Mouse (Mus musculus): ENCODE measurements around the gene Ell.

Gene Ell

GRCm38 (mm10) chr8:70539077-70539813, at the start of gene Ell:
TSS of gene Ell (plus strand) at chr8:70539457.
- peak; percentile 99 for DNase-seq (ENCODE audit: extremely low spot score, low spot score)

- DNase-seq (ENCODE audit: extremely low spot score, low spot score), result no peak
These were observed 49.7 kb upstream of the Ell start for GRCm38 (mm10) chr8:70489576-70489975.

DNA sequence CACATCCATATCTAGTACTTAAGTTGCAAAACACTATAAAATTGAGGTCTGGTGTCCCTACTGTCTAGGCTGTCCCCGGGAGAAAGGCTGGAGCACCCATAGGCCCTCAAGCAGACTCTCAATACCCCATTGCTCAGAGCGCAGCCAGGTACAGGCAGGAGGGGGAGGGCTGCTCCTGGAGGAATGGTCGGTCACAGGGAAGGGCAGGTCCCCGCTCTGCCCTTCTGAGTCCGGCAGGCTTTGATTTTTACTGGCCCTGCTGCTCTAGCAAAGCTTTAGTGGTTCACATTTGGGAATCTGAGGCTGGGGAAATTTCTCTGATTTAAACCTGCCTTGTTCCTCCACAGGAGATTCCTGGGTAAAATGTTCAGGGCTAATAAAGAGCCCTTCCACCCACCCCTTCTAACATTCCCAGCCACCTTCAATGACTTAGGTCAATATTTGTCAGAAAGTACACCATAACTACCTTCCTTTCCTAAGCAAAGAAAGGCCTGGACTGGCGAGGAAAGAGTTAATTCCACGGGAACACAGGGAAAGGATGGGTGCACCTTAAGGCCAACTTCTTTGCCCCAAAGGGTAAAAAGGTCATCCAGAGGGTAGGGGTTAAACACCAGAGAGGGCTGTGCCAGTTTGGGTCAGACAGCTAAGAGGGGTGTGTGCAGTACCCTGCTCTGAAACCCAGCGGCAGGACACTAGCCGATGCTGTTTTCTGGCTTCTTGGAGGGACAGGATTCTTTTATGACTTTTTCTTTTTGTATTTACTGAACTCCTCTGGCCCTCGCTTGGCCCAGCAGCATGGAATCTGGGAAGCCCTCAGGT, 49.0 kb upstream of the Ell start:
- DNase-seq (ENCODE audit: extremely low spot score, low spot score), result peak; percentile 38

- DNase-seq (ENCODE audit: extremely low spot score, low spot score), result peak; percentile 59
These were observed 48.3 kb upstream of the Ell start for GRCm38 (mm10) chr8:70490880-70491495.

DNA sequence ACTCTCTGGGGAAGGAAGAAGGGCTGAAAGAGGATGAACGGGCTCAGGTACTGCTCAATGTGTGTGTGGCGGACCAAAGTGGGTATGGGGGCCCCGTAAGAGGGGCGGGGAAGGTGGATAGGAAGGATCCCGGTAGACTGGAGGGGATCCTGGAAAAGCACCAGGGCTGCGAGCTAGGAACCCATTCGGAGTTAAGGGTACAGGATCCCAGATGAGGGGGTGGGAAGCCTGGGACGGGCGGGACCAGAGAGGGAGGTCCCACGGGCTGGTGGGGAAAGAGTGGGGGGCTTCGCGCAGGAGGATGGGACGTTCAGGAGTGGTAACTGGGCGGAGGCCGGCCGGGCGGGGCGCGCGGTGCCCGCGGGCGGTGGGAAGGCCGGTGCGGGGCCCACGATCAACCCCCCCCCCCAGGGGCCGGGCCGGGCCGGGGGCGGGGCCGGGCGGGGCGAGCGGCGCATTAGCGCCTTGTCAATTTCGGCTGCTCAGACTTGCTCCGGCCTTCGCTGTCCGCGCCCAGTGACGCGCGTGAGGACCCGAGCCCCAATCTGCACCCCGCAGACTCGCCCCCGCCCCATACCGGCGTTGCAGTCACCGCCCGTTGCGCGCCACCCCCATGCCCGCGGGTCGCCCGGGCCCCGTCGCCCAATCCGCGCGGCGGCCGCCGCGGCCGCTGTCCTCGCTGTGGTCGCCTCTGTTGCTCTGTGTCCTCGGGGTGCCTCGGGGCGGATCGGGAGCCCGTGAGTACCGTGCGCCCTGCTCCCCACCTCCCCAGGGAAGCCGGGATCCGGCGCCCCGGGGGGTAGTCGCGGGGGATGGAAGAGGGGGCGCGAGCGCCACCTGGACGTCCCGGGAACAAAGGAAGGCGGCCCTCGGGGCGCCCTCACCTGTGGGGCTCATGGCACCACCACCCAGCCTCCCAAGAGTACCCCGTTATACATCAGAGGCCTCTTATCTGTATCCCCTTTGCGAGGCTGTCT, 46.3 kb upstream of the Ell start, which contains the start of gene Crlf1:
Gene Crlf1 (plus strand): TSS at position 495 of the 977 bp plus-strand sequence.
- DNase-seq (ENCODE audit: extremely low spot score, low spot score), result peak; percentile 49

DNA sequence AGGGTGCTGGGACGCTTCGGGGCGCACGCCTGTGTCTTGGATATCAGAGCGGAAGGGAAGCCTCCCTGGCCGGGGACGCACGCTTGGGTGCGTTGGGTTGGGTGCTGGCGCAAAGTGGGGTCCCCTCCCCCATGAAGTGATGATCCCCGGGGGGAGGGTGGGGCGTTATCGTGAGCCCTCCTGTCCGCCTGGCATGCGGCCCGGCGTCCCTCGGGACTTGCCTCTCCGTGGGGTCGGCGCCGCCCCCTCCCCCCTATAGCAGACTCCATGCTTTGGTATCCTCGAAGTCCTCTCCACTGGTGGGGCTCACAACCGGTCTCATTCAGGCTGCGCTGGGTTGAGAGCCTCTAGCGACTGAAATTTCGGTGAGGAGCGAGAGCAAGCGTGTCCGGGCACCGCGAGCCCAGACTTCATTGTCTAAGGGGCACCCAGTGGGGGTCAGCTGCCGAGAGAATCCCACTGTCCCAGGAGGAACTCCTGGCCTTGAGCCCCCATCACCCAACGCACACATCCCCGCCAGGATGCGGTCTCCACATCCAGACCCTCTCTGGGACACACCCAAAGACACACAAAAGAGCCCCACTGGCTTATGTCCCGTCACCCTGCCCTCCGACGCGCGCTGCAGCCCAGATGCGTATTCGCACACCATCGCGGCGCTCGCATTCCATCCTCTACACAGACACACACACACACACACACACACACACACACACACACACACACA, 45.4 kb upstream of the Ell start:
- peak; percentile 50 for DNase-seq (ENCODE audit: extremely low spot score, low spot score)

GRCm38 (mm10) chr8:70494416-70494945, 44.8 kb upstream of the Ell start:
- DNase-seq (ENCODE audit: extremely low spot score, low spot score), result peak; percentile 50

DNA sequence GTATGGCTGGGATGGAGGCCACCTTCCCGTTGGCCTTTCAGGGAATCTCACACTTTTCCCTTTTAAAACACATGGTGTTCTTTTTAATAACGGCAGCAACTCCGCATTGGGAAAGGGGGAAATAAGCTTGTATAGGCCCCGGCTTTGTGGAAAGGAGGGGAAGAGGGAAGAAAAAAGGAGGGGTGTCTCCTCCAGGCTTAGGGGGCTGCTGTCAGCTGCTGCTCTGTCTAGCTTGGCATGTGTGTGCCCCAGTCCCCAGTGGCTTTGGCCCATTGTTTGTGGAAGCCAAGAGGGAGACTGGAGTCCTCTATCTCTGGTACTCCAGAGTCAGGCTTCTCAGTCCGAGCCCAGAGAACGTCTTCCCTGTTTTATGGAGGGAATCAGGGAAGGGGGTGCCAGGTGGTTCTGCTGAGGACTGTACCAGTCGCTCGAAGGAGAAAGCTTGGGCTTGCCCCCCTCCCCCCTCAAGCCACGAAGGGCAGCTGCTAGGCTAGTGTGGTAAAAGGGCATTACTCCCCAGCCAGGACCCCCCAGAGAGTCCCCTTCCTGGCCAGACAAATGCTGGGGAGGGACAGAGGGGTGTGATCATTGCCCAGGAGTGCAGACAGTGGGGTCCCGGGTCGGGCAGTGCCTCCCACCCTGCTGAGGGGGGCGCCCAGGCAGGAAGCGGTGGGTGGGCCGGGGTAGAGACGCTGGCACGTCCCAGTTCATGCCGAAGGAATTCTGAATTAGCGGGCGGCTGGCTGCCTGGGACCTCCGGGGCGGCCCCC, 44.1 kb upstream of the Ell start:
- DNase-seq (ENCODE audit: extremely low spot score, low spot score), result peak; percentile 45

GRCm38 (mm10) chr8:70495771-70496062, 43.5 kb upstream of the Ell start:
- peak; percentile 39 for DNase-seq (ENCODE audit: extremely low spot score, low spot score)

DNA sequence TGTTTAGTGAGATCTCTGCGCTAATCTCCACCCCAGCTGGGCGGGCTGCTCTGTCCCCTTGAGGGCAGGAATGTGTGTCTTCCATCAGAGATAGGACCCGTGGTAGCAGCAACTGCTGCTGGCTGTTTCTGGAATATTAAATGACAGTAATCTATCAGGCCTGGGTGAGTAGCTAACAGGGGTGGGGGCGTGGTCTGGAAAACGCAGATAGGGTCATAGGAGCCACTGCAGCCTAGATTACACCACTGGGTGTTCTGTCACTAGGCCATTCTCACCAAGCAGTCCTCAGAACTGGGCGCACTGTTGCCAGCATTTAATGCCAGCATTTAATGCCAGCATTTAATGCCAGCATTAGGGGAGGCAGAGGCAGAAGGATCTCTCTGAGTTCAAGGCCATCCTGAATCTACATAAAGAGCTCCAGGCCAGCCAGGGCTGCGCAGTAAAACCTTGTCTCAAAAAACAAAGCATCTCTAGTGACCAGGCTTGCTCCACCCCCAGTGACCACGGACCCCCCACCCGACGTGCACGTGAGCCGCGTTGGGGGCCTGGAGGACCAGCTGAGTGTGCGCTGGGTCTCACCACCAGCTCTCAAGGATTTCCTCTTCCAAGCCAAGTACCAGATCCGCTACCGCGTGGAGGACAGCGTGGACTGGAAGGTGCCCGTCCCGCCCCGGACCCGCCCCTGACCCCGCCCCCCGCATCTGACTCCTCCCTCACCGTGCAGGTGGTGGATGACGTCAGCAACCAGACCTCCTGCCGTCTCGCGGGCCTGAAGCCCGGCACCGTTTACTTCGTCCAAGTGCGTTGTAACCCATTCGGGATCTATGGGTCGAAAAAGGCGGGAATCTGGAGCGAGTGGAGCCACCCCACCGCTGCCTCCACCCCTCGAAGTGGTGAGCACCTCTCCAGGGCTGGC, 38.6 kb upstream of the Ell start:
- no peak for DNase-seq (ENCODE audit: extremely low spot score, low spot score)

DNA sequence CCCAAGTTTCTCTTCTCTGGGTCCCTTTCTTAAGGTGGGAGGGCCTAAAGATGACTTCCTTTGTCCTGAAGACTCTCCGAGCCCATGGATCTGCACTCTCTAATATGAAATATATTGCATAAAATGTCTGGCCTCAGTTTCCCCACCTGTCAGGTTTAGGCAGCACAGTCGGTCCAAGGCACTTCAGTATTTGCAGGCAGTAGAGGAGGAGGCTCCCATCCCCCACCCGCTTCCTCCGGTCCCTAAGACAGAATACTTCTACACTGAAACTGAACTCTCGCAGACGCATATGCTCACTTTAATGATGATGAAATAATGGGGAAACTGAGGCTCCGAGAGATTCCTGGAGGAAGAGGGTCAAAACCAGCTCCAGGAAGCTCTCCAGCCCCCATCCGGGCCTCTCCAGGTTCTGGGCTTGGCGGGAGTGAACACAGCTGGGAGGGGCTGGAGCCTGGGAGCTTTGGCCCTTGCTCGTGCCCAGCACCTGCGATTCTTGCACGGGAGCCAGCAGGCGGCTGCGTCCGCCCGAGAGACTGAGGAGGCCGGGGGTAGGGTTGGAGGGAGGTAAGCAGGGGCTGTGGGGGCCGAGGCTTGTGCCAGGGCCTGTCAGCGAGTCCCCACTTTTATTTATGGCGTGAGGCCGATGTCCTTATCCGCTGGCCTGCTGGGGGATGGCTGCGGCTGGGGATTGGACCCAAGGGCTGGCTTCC, 37.3 kb upstream of the Ell start:
- DNase-seq (ENCODE audit: extremely low spot score, low spot score), result no peak

DNA sequence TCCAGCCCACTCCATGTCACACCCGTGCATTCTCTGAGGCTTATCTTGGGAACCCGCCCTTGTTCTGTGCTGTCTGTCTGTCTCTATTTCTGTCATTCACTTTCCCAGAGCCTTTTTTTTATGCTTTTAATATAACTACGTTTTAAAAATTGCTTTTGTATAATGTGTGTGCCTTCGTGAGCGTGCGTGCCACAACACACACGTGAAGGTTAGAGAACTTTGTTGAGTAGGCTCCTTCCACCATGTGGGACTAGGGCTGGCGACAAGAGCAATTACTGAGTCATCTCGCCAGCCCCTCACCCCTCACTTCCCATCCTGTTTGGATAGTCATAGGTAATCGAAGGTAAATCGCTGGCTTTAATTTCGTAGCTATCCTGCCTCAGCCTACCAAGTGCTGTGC, 36.7 kb upstream of the Ell start:
- DNase-seq (ENCODE audit: extremely low spot score, low spot score), result no peak

DNA sequence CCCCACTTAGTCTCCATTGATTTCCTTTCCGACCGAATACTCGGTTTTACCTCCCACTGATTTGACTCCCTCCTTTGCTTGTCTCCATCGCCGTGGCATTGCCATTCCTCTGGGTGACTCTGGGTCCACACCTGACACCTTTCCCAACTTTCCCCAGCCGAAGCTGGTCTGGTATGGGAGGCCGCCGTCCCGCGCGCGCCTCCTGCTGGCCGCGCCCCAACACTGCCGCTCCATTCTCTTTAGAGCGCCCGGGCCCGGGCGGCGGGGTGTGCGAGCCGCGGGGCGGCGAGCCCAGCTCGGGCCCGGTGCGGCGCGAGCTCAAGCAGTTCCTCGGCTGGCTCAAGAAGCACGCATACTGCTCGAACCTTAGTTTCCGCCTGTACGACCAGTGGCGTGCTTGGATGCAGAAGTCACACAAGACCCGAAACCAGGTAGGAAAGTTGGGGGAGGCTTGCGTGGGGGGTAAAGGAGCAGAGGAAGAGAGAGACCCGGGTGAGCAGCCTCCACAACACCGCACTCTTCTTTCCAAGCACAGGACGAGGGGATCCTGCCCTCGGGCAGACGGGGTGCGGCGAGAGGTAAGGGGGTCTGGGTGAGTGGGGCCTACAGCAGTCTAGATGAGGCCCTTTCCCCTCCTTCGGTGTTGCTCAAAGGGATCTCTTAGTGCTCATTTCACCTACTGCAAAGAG, 36.1 kb upstream of the Ell start:
- DNase-seq (ENCODE audit: extremely low spot score, low spot score), result peak; percentile 80

DNA sequence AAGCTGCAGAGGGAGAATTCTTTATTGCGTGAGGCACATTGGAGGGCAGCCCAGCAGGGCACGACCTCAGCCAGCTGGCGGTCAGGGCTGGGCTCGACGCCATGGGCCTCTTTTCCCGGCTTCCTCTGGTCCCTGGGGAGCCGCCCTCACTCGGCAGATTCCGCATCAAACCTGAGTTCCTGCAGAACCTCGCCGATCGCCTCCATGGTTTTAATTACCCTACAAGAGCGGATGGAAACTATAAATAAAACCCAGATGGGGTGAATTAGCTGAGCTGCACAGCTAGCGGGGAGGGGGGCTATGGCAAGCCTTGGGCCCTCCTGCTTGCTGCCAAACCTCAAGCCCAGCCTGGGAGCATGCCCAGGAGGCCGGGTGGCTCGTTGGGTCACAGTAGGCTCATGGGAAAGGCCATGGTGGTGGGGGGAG, 35.0 kb upstream of the Ell start:
- DNase-seq (ENCODE audit: extremely low spot score, low spot score), result no peak

GRCm38 (mm10) chr8:70504851-70505250, 34.4 kb upstream of the Ell start:
- peak; percentile 86 for DNase-seq (ENCODE audit: extremely low spot score, low spot score)

GRCm38 (mm10) chr8:70505698-70506327, 33.4 kb upstream of the Ell start:
- DNase-seq (ENCODE audit: extremely low spot score, low spot score), result no peak

Data from neural tube, embryonic 10.5 days (tissue).